Mouse (Mus musculus): ENCODE results near the gene Cfap45. TPM values are rescaled to one million over a fixed set of nuclear protein-coding genes. Genes with fewer than 3 reads are reported as not detected.
A peak's percentile ranks its signal among the peaks of the same experiment; 100 is the strongest.

The Cfap45 gene
- polyA plus RNA-seq, 1 experiment from 2014 or later, result 1.1 TPM

- Histone ChIP-seq H3K9me3 (no peaks in the 10 kb centered on the region), H3K4me3 (replicated peaks) (peak overlapping the region; percentile 64), H3K4me1 (replicated peaks) (peaks cover 18% of the 10 kb centered on the region), H3K27ac (0 out of 2 replicates have a peak overlapping the region, but pooled peaks have one; percentile 29), H3K4me2 (peak overlapping the region; percentile 92), H3K36me3 (no peaks in the 10 kb centered on the region), H3K27me3 (peaks cover 47% of the 10 kb centered on the region), H3K9ac (replicated peaks) (peak overlapping the region; percentile 69)
- WGBS, result under 1% methylated on average over 66 of the region's 66 CpGs
- peak; percentile 90 for ATAC-seq (ENCODE audit: insufficient number of reproducible peaks, insufficient read depth, low FRiP score, low TSS enrichment, low read depth)
These were observed 42.3 kb downstream of the Cfap45 start for GRCm38 (mm10) chr1:172562641-172563464.

GRCm38 (mm10) chr1:172563465-172563828 is 42.8 kb downstream of the Cfap45 start:
- WGBS, result 3% methylated on average over 10 of the region's 10 CpGs
- H3K4me2 ChIP-seq, result peak overlapping the region; percentile 92
- H3K36me3 ChIP-seq, result no peaks in the 10 kb centered on the region
- no peaks in the 10 kb centered on the region for H3K9me3 ChIP-seq
- H3K4me1 ChIP-seq (replicated peaks), result peaks cover 23% of the 10 kb centered on the region
- H3K9ac ChIP-seq (replicated peaks), result peak overlapping the region; percentile 69
- H3K4me3 ChIP-seq (replicated peaks), result peak overlapping the region; percentile 64
- peaks cover 46% of the 10 kb centered on the region for H3K27me3 ChIP-seq
- H3K27ac ChIP-seq, result no peak overlapping the region
- no peak; the same call in 1 of the 2 replicates for ATAC-seq (ENCODE audit: insufficient number of reproducible peaks, insufficient read depth, low FRiP score, low TSS enrichment, low read depth)

GRCm38 (mm10) chr1:172566131-172566530 is 45.5 kb downstream of the Cfap45 start:
- no peak for ATAC-seq (ENCODE audit: insufficient number of reproducible peaks, insufficient read depth, low FRiP score, low TSS enrichment, low read depth)
- H3K9ac ChIP-seq (replicated peaks), result no peak overlapping the region
- no peaks in the 10 kb centered on the region for H3K9me3 ChIP-seq
- 73% methylated on average over 3 of the region's 3 CpGs for WGBS
- no peak overlapping the region for H3K4me3 ChIP-seq (replicated peaks)
- peaks cover 25% of the 10 kb centered on the region for H3K4me1 ChIP-seq (replicated peaks)
- H3K36me3 ChIP-seq, result no peaks in the 10 kb centered on the region
- no peak overlapping the region for H3K27ac ChIP-seq
- no peak overlapping the region for H3K4me2 ChIP-seq
- peaks cover 27% of the 10 kb centered on the region for H3K27me3 ChIP-seq

GRCm38 (mm10) chr1:172567758-172568157 is 47.2 kb downstream of the Cfap45 start:
- Histone ChIP-seq H3K27me3 (peaks cover 16% of the 10 kb centered on the region), H3K4me3 (replicated peaks) (no peak overlapping the region), H3K9ac (replicated peaks) (no peak overlapping the region), H3K4me2 (no peak overlapping the region), H3K9me3 (no peaks in the 10 kb centered on the region), H3K27ac (no peak overlapping the region), H3K4me1 (replicated peaks) (peaks cover 14% of the 10 kb centered on the region), H3K36me3 (no peaks in the 10 kb centered on the region)
- 57% methylated on average over 4 of the region's 4 CpGs for WGBS
- ATAC-seq (ENCODE audit: insufficient number of reproducible peaks, insufficient read depth, low FRiP score, low TSS enrichment, low read depth), result no peak

- H3K36me3 ChIP-seq, result no peaks in the 10 kb centered on the region
- 64% methylated on average over 6 of the region's 6 CpGs for WGBS
- H3K27ac ChIP-seq, result no peak overlapping the region
- no peaks in the 10 kb centered on the region for H3K9me3 ChIP-seq
- no peak for ATAC-seq (ENCODE audit: insufficient number of reproducible peaks, insufficient read depth, low FRiP score, low TSS enrichment, low read depth)
- H3K4me1 ChIP-seq (replicated peaks), result 0 out of 2 replicates have a peak, but pooled peaks cover 4% of the 10 kb centered on the region
- no peak overlapping the region for H3K9ac ChIP-seq (replicated peaks)
- H3K27me3 ChIP-seq, result peaks cover 13% of the 10 kb centered on the region
- H3K4me3 ChIP-seq (replicated peaks), result no peak overlapping the region
- H3K4me2 ChIP-seq, result no peak overlapping the region
These were observed 59.5 kb downstream of the Cfap45 start for GRCm38 (mm10) chr1:172580116-172580515.

GRCm38 (mm10) chr1:172582436-172582835 is 61.8 kb downstream of the Cfap45 start:
- H3K27ac ChIP-seq, result no peak overlapping the region
- H3K4me3 ChIP-seq (replicated peaks), result no peak overlapping the region
- WGBS, result 60% methylated on average over 8 of the region's 8 CpGs
- H3K9ac ChIP-seq (replicated peaks), result no peak overlapping the region
- H3K36me3 ChIP-seq, result no peaks in the 10 kb centered on the region
- no peak overlapping the region for H3K4me2 ChIP-seq
- H3K27me3 ChIP-seq, result peaks cover 27% of the 10 kb centered on the region
- H3K4me1 ChIP-seq (replicated peaks), result peaks cover 10% of the 10 kb centered on the region
- no peaks in the 10 kb centered on the region for H3K9me3 ChIP-seq
- no peak for ATAC-seq (ENCODE audit: insufficient number of reproducible peaks, insufficient read depth, low FRiP score, low TSS enrichment, low read depth)

GRCm38 (mm10) chr1:172584271-172584670 is 63.7 kb downstream of the Cfap45 start:
- H3K27me3 ChIP-seq, result peaks cover 33% of the 10 kb centered on the region
- H3K27ac ChIP-seq, result no peak overlapping the region

GRCm38 (mm10) chr1:172585026-172585425 is 64.4 kb downstream of the Cfap45 start:
- no peak for ATAC-seq (ENCODE audit: insufficient number of reproducible peaks, insufficient read depth, low FRiP score, low TSS enrichment, low read depth)
- Histone ChIP-seq H3K36me3 (no peaks in the 10 kb centered on the region), H3K4me1 (replicated peaks) (peaks cover 10% of the 10 kb centered on the region), H3K27me3 (peaks cover 33% of the 10 kb centered on the region), H3K4me2 (no peak overlapping the region), H3K9me3 (no peaks in the 10 kb centered on the region), H3K27ac (no peak overlapping the region), H3K9ac (replicated peaks) (no peak overlapping the region), H3K4me3 (replicated peaks) (no peak overlapping the region)
- 48% methylated on average over 4 of the region's 4 CpGs for WGBS

More at GRCm38 (mm10) chr1:172584271-172584670, 63.7 kb downstream of the Cfap45 start:
- H3K9ac ChIP-seq (replicated peaks), result no peak overlapping the region
- ATAC-seq (ENCODE audit: insufficient number of reproducible peaks, insufficient read depth, low FRiP score, low TSS enrichment, low read depth), result no peak
- H3K4me1 ChIP-seq (replicated peaks), result peaks cover 10% of the 10 kb centered on the region
- H3K4me3 ChIP-seq (replicated peaks), result no peak overlapping the region
- H3K4me2 ChIP-seq, result no peak overlapping the region
- no peaks in the 10 kb centered on the region for H3K36me3 ChIP-seq
- 83% methylated on average over 6 of the region's 6 CpGs for WGBS
- no peaks in the 10 kb centered on the region for H3K9me3 ChIP-seq

- 0 out of 2 replicates have a peak overlapping the region, but pooled peaks have one; percentile 8 for H3K9ac ChIP-seq (replicated peaks)
These were observed 65.3 kb downstream of the Cfap45 start for GRCm38 (mm10) chr1:172585612-172586567.

GRCm38 (mm10) chr1:172590385-172590784 is 69.8 kb downstream of the Cfap45 start, which contains the start of gene Slamf8:
Gene Slamf8 (minus strand): TSS chr1:172590568.
- 89% methylated on average over 7 of the region's 7 CpGs for WGBS
- no peaks in the 10 kb centered on the region for H3K9me3 ChIP-seq
- peaks cover 7% of the 10 kb centered on the region for H3K4me1 ChIP-seq (replicated peaks)
- H3K27ac ChIP-seq, result no peak within 1 kb of the TSS
- H3K4me3 ChIP-seq (replicated peaks), result no peak within 1 kb of the TSS
- H3K36me3 ChIP-seq, result no peaks in the 10 kb centered on the region
- H3K9ac ChIP-seq (replicated peaks), result no peak within 1 kb of the TSS
- no peak within 1 kb of the TSS for H3K4me2 ChIP-seq
- H3K27me3 ChIP-seq, result peaks cover 21% of the 10 kb centered on the region
- no peak for ATAC-seq (ENCODE audit: insufficient number of reproducible peaks, insufficient read depth, low FRiP score, low TSS enrichment, low read depth)

More at GRCm38 (mm10) chr1:172585612-172586567, 65.3 kb downstream of the Cfap45 start:
- H3K4me2 ChIP-seq, result no peak overlapping the region
- H3K4me1 ChIP-seq (replicated peaks), result peaks cover 10% of the 10 kb centered on the region
- peaks cover 37% of the 10 kb centered on the region for H3K27me3 ChIP-seq
- no peak overlapping the region for H3K27ac ChIP-seq
- H3K36me3 ChIP-seq, result no peaks in the 10 kb centered on the region
- no peak for ATAC-seq (ENCODE audit: insufficient number of reproducible peaks, insufficient read depth, low FRiP score, low TSS enrichment, low read depth)
- no peak overlapping the region for H3K4me3 ChIP-seq (replicated peaks)
- 28% methylated on average over 26 of the region's 26 CpGs for WGBS
- no peaks in the 10 kb centered on the region for H3K9me3 ChIP-seq

GRCm38 (mm10) chr1:172593321-172593720 is 72.7 kb downstream of the Cfap45 start:
- H3K27me3 ChIP-seq, result 0 out of 2 replicates have a peak, but pooled peaks cover 4% of the 10 kb centered on the region
- H3K9me3 ChIP-seq, result no peaks in the 10 kb centered on the region
- H3K4me2 ChIP-seq, result no peak overlapping the region
- WGBS, result 73% methylated on average over 3 of the region's 3 CpGs
- no peaks in the 10 kb centered on the region for H3K36me3 ChIP-seq
- ATAC-seq (ENCODE audit: insufficient number of reproducible peaks, insufficient read depth, low FRiP score, low TSS enrichment, low read depth), result no peak
- H3K4me3 ChIP-seq (replicated peaks), result no peak overlapping the region
- no peaks in the 10 kb centered on the region for H3K4me1 ChIP-seq (replicated peaks)
- no peak overlapping the region for H3K27ac ChIP-seq
- no peak overlapping the region for H3K9ac ChIP-seq (replicated peaks)

All from limb, embryonic 12.5 days (tissue).